Mouse (Mus musculus) neural tube, embryonic 12.5 days (tissue): ENCODE measurements at regions not wholly inside any gene's neighbourhood (a gene's known extent, or its start where the extent isn't known, plus 50 kb on each side); places are given as distances from the start of the nearest gene placed in this dataset.
A peak's percentile ranks its signal among the peaks of the same experiment; 100 is the strongest.
"Not testable (repeated sequence)": the region's sequence is repeated elsewhere in the genome, so short reads cannot be mapped to it uniquely, and the experiment has no call there.

ENCODE experiments used
- ATAC-seq: fragments of 200-750 bp; cut with Nextera tagmentation; 2 replicates; pipeline ENCODE4 v1.8.0; 2017; ENCODE audit warnings: low read depth, mild to moderate bottlenecking, moderate TSS enrichment, moderate library complexity; ENCODE audit not compliant: low FRiP score
- H3K27ac ChIP-seq: fragments of 300-500 bp; sonication (generic); 2 replicates; pipeline ENCODE4 v1.5.1; 2016
- H3K27me3 ChIP-seq: fragments of 300-500 bp; sonication (generic); replicated peaks from 2 replicates; pipeline ENCODE4 v1.6.1; 2016; ENCODE audit warnings: mild to moderate bottlenecking
- H3K36me3 ChIP-seq: fragments of 300-500 bp; sonication (generic); 2 replicates; pipeline ENCODE4 v1.6.1; 2016; ENCODE audit warnings: mild to moderate bottlenecking
- H3K4me1 ChIP-seq: fragments of 300-500 bp; sonication (generic); 2 replicates; pipeline ENCODE4 v1.6.1; 2016
- H3K4me2 ChIP-seq: fragments of 300-500 bp; sonication (generic); replicated peaks from 2 replicates; pipeline ENCODE4 v1.6.1; 2016; ENCODE audit warnings: mild to moderate bottlenecking
- H3K4me3 ChIP-seq: fragments of 300-500 bp; sonication (generic); 2 replicates; pipeline ENCODE4 v1.5.1; 2016
- H3K9ac ChIP-seq: fragments of 300-500 bp; sonication (generic); 2 replicates; pipeline ENCODE4 v1.6.1; 2016; ENCODE audit warnings: mild to moderate bottlenecking
- H3K9me3 ChIP-seq: fragments of 300-500 bp; sonication (generic); 2 replicates; pipeline ENCODE4 v1.6.1; 2016; ENCODE audit warnings: mild to moderate bottlenecking
- WGBS: fragments of 180-500 bp; shearing (Covaris S2); methylation state at CpG from one replicate; pipeline ENCODE4 v1.1.7; 2016; 5-methylcytosine and 5-hydroxymethylcytosine counted together

GRCm38 (mm10) chr15:93125261-93125660 is 149.7 kb downstream of the Gxylt1 start:
- no peak overlapping the region for H3K9ac ChIP-seq
- no peak for ATAC-seq
- H3K4me2 ChIP-seq = no peak overlapping the region
- H3K27ac ChIP-seq = no peak overlapping the region
- no peaks in the 10 kb centered on the region for H3K27me3 ChIP-seq
- H3K9me3 ChIP-seq = no peaks in the 10 kb centered on the region
- H3K4me3 ChIP-seq = no peak overlapping the region
- H3K36me3 ChIP-seq = no peaks in the 10 kb centered on the region
- H3K4me1 ChIP-seq = peaks cover 8% of the 10 kb centered on the region; the same call in 1 of the 2 replicates
- 36% methylated on average over 5 of the region's 5 CpGs for WGBS

GRCm38 (mm10) chr15:93121156-93121555 is 153.8 kb downstream of the Gxylt1 start:
- peaks cover 8% of the 10 kb centered on the region; the same call in 1 of the 2 replicates for H3K4me1 ChIP-seq
- H3K36me3 ChIP-seq = no peaks in the 10 kb centered on the region
- H3K4me2 ChIP-seq = no peak overlapping the region
- no peak overlapping the region for H3K27ac ChIP-seq
- 92% methylated on average over 4 of the region's 4 CpGs for WGBS
- no peak overlapping the region for H3K4me3 ChIP-seq
- no peaks in the 10 kb centered on the region for H3K27me3 ChIP-seq
- no peaks in the 10 kb centered on the region for H3K9me3 ChIP-seq
- H3K9ac ChIP-seq = no peak overlapping the region
- ATAC-seq = no peak

GRCm38 (mm10) chr15:93117806-93118205 is 157.2 kb downstream of the Gxylt1 start:
- peaks cover 13% of the 10 kb centered on the region for H3K4me1 ChIP-seq
- not testable (repeated sequence) for ATAC-seq, H3K9ac ChIP-seq, H3K27ac ChIP-seq, H3K4me2 ChIP-seq, H3K4me3 ChIP-seq, H3K36me3 ChIP-seq, H3K27me3 ChIP-seq, H3K9me3 ChIP-seq
- WGBS = 61% methylated on average over 2 of the region's 2 CpGs

DNA sequence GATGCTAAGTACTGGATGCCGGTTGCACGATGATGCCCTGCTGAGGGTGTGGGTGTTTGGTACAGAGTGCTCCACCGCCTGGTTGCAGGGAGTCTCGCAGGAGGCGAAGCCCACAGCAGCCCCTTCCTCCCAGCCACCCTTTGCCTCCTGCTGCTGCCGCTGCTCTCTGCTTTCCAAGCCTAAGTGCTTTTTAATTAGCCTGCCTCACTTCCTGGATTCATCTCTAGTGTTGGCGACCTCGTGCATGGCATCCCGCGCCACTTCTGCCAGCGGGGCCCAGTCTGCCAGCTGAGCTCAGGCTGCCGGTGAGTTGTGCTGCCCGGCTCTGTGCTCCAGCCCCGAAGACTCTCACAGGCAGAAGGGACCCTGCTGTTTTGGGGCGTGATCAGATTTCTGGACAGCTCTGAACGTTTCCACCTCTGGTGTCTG is 159.3 kb downstream of the Gxylt1 start:
- H3K4me3 ChIP-seq = 0 out of 2 replicates have a peak overlapping the region, but pooled peaks have one; percentile 7
- peak; percentile 90 for ATAC-seq
- WGBS = 1% methylated on average over 16 of the region's 16 CpGs
- H3K4me1 ChIP-seq = peaks cover 9% of the 10 kb centered on the region
- H3K36me3 ChIP-seq = no peaks in the 10 kb centered on the region
- no peaks in the 10 kb centered on the region for H3K9me3 ChIP-seq
- H3K27ac ChIP-seq = 0 out of 2 replicates have a peak overlapping the region, but pooled peaks have one; percentile 26
- peak overlapping the region; percentile 57 for H3K4me2 ChIP-seq
- peak overlapping the region; percentile 33 for H3K9ac ChIP-seq
- H3K27me3 ChIP-seq = no peaks in the 10 kb centered on the region

GRCm38 (mm10) chr15:93104936-93105335 is 170.0 kb downstream of the Gxylt1 start:
- Histone ChIP-seq H3K4me1 (no peaks in the 10 kb centered on the region), H3K9me3 (no peaks in the 10 kb centered on the region), H3K9ac (no peak overlapping the region), H3K36me3 (no peaks in the 10 kb centered on the region), H3K4me2 (no peak overlapping the region), H3K27ac (no peak overlapping the region), H3K27me3 (no peaks in the 10 kb centered on the region), H3K4me3 (no peak overlapping the region)
- no peak for ATAC-seq
- WGBS = 83% methylated on average over 4 of the region's 4 CpGs

DNA sequence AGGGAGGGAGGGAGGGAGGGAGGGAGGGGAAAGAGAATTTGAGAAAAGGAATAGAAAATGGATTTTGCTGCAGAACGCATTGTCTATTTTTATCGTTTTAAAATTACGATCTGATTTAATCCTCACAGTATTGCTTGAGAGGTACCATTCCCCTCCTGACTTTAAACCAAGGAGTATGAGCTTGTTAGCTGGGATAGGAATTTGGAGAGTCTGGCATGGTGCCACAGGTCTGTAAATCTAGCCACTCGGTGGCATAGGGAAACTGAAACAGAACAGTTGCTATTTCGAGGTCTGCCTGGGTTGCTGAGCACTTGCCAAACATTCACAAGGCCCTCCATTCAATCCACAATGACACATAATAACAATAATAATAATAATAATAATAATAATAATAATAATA is 171.6 kb downstream of the Gxylt1 start:
- Histone ChIP-seq H3K36me3 (no peaks in the 10 kb centered on the region), H3K27me3 (no peaks in the 10 kb centered on the region), H3K27ac (no peak overlapping the region), H3K9ac (no peak overlapping the region), H3K4me1 (no peaks in the 10 kb centered on the region), H3K4me3 (no peak overlapping the region), H3K4me2 (no peak overlapping the region), H3K9me3 (no peaks in the 10 kb centered on the region)
- no peak for ATAC-seq
- 86% methylated on average over 5 of the region's 5 CpGs for WGBS

- Histone ChIP-seq H3K4me1 (no peaks in the 10 kb centered on the region), H3K27me3 (no peaks in the 10 kb centered on the region), H3K36me3 (no peaks in the 10 kb centered on the region), H3K9ac (no peak overlapping the region), H3K4me2 (no peak overlapping the region), H3K27ac (no peak overlapping the region), H3K4me3 (no peak overlapping the region), H3K9me3 (no peaks in the 10 kb centered on the region)
- 92% methylated on average over 10 of the region's 10 CpGs for WGBS
- ATAC-seq = no peak
Observed at GRCm38 (mm10) chr15:93101881-93102280, 173.1 kb downstream of the Gxylt1 start.

GRCm38 (mm10) chr15:93100837-93101236 is 174.1 kb downstream of the Gxylt1 start:
- WGBS = 83% methylated on average over 7 of the region's 7 CpGs
- Histone ChIP-seq H3K9ac (no peak overlapping the region), H3K36me3 (no peaks in the 10 kb centered on the region), H3K27me3 (no peaks in the 10 kb centered on the region), H3K27ac (no peak overlapping the region), H3K4me2 (no peak overlapping the region), H3K4me3 (no peak overlapping the region), H3K4me1 (no peaks in the 10 kb centered on the region), H3K9me3 (no peaks in the 10 kb centered on the region)
- ATAC-seq = no peak

- H3K4me3 ChIP-seq = no peak overlapping the region
- no peaks in the 10 kb centered on the region for H3K36me3 ChIP-seq
- no peak overlapping the region for H3K9ac ChIP-seq
- no peak for ATAC-seq
- H3K27me3 ChIP-seq = no peaks in the 10 kb centered on the region
- H3K4me1 ChIP-seq = no peaks in the 10 kb centered on the region
- H3K4me2 ChIP-seq = no peak overlapping the region
- no peak overlapping the region for H3K27ac ChIP-seq
- no peaks in the 10 kb centered on the region for H3K9me3 ChIP-seq
- WGBS = 87% methylated on average over 3 of the region's 3 CpGs
Observed at GRCm38 (mm10) chr15:93099840-93100239, 175.1 kb downstream of the Gxylt1 start.

GRCm38 (mm10) chr15:93096335-93096734 is 178.6 kb downstream of the Gxylt1 start:
- no peaks in the 10 kb centered on the region for H3K36me3 ChIP-seq
- WGBS = 86% methylated on average over 5 of the region's 5 CpGs
- ATAC-seq = no peak
- no peaks in the 10 kb centered on the region for H3K9me3 ChIP-seq
- no peak overlapping the region for H3K27ac ChIP-seq
- H3K4me1 ChIP-seq = no peaks in the 10 kb centered on the region
- no peak overlapping the region for H3K4me3 ChIP-seq
- H3K9ac ChIP-seq = no peak overlapping the region
- no peak overlapping the region for H3K4me2 ChIP-seq
- H3K27me3 ChIP-seq = no peaks in the 10 kb centered on the region

GRCm38 (mm10) chr15:93095224-93095623 is 179.8 kb downstream of the Gxylt1 start:
- WGBS = 78% methylated on average over 6 of the region's 6 CpGs
- H3K4me2 ChIP-seq = no peak overlapping the region
- ATAC-seq = no peak
- H3K36me3 ChIP-seq = no peaks in the 10 kb centered on the region
- no peak overlapping the region for H3K27ac ChIP-seq
- H3K9ac ChIP-seq = no peak overlapping the region
- no peak overlapping the region for H3K4me3 ChIP-seq
- H3K9me3 ChIP-seq = no peaks in the 10 kb centered on the region
- H3K27me3 ChIP-seq = no peaks in the 10 kb centered on the region
- H3K4me1 ChIP-seq = no peaks in the 10 kb centered on the region

GRCm38 (mm10) chr15:93094202-93095135 is 180.5 kb downstream of the Gxylt1 start:
- Histone ChIP-seq H3K27ac (no peak overlapping the region), H3K27me3 (no peaks in the 10 kb centered on the region), H3K36me3 (no peaks in the 10 kb centered on the region), H3K9ac (no peak overlapping the region), H3K4me2 (no peak overlapping the region), H3K9me3 (no peaks in the 10 kb centered on the region), H3K4me3 (no peak overlapping the region), H3K4me1 (no peaks in the 10 kb centered on the region)
- WGBS = 75% methylated on average over 23 of the region's 23 CpGs
- no peak for ATAC-seq

DNA sequence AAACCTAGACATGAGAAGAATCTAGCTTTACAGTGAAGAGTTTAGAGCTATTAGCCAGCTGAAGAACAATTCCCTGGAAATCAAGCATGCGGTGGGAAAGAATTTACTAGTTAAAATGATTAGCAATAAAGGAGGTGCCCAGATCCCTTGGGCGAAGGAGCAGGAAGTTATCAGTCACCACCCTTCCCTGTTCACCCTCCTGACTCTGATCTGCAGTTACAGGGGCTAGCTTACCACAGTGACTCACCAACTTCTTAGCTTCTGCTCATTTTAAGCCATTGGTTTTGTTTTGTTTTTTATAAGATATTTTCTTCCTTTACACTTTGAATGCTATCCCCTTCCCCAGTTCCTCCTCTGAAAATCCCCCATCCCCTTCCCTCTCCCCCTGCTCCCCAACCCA is 183.6 kb downstream of the Gxylt1 start:
- no peaks in the 10 kb centered on the region for H3K36me3 ChIP-seq
- no peak for ATAC-seq
- no peak overlapping the region for H3K4me3 ChIP-seq
- H3K4me1 ChIP-seq = no peaks in the 10 kb centered on the region
- no peaks in the 10 kb centered on the region for H3K27me3 ChIP-seq
- H3K9ac ChIP-seq = no peak overlapping the region
- WGBS = 91% methylated on average over 2 of the region's 2 CpGs
- no peak overlapping the region for H3K27ac ChIP-seq
- no peaks in the 10 kb centered on the region for H3K9me3 ChIP-seq
- H3K4me2 ChIP-seq = no peak overlapping the region
